Mouse (Mus musculus): ENCODE measurements around the gene Plk3. TPM values are rescaled to one million over a fixed set of nuclear protein-coding genes. Genes with fewer than 3 reads are reported as not detected.

The Plk3 gene
- total RNA-seq, 2 experiments from 2014 or later = 1.2 to 2.4 TPM

GRCm38 (mm10) chr4:117140613-117141012, 6.8 kb upstream of the Plk3 start:
- intact Hi-C loops (cut with DNase I) = loop anchor here (2.0 kb wide), 1 partner anchor 138 kb away; no protein-coding TSS in a partner anchor
- no peak for DNase-seq

GRCm38 (mm10) chr4:117139217-117139612, 5.5 kb upstream of the Plk3 start:
- intact Hi-C loops (cut with DNase I) = loop anchor here (2.0 to 5.0 kb wide), 3 partner anchors 18 to 312 kb away; no protein-coding TSS in a partner anchor
- DNase-seq = peak in 1 of 2 experiments; percentile 34

GRCm38 (mm10) chr4:117138295-117139216, 4.8 kb upstream of the Plk3 start:
- DNase-seq = no peak
- intact Hi-C loops (cut with DNase I) = loop anchor here (2.0 to 5.0 kb wide), 3 partner anchors 18 to 311 kb away; no protein-coding TSS in a partner anchor

- no peak for DNase-seq
- intact Hi-C loops (cut with DNase I) = loop anchor here (5.0 kb wide), 1 partner anchor 309 kb away; no protein-coding TSS in a partner anchor
These were observed 2.3 kb upstream of the Plk3 start for GRCm38 (mm10) chr4:117136034-117136433.

- no peak for DNase-seq
- intact Hi-C loops (cut with DNase I) = loop anchor here (2.0 kb wide), 1 partner anchor 140 kb away; the partner anchor contains the start of genes Hectd3 and Urod
These were observed 835 bp upstream of the Plk3 start for GRCm38 (mm10) chr4:117134601-117134995.

- intact Hi-C loops (cut with DNase I) = no loop called here
- peak; percentile 21 to 24 for DNase-seq
These were observed 382 bp downstream of the Plk3 start for GRCm38 (mm10) chr4:117133366-117133796.

- intact Hi-C loops (cut with DNase I) = no loop called here
- DNase-seq = no peak
These were observed 994 bp downstream of the Plk3 start for GRCm38 (mm10) chr4:117132794-117133143.

GRCm38 (mm10) chr4:117131890-117132793, 1.6 kb downstream of the Plk3 start:
- DNase-seq = no peak
- intact Hi-C loops (cut with DNase I) = no loop called here

GRCm38 (mm10) chr4:117131198-117131597, 2.6 kb downstream of the Plk3 start:
- intact Hi-C loops (cut with DNase I) = no loop called here
- no peak for DNase-seq

GRCm38 (mm10) chr4:117130790-117131189, 3.0 kb downstream of the Plk3 start:
- intact Hi-C loops (cut with DNase I) = no loop called here

GRCm38 (mm10) chr4:117127991-117128686, 5.6 kb downstream of the Plk3 start:
- intact Hi-C loops (cut with DNase I) = no loop called here
- no peak for DNase-seq

More at GRCm38 (mm10) chr4:117130790-117131189, 3.0 kb downstream of the Plk3 start:
- DNase-seq = no peak

- DNase-seq = peak; percentile 28 to 30
- intact Hi-C loops (cut with DNase I) = no loop called here
These were observed 7.0 kb downstream of the Plk3 start, which contains the start of gene Tctex1d4 for GRCm38 (mm10) chr4:117126675-117127290. Tctex1d4 (plus strand) TSS chr4:117126794.

- intact Hi-C loops (cut with DNase I) = no loop called here
- peak; percentile 80 to 82 for DNase-seq
These were observed 7.7 kb downstream of the Plk3 start for GRCm38 (mm10) chr4:117125910-117126674.

GRCm38 (mm10) chr4:117125348-117125909, 8.3 kb downstream of the Plk3 start, which contains the start of gene Btbd19:
Btbd19 (minus strand) TSS chr4:117125725.
- peak; percentile 79 to 81 for DNase-seq
- intact Hi-C loops (cut with DNase I) = no loop called here

- peak; percentile 40 to 66 for DNase-seq
- intact Hi-C loops (cut with DNase I) = no loop called here
These were observed 9.0 kb downstream of the Plk3 start for GRCm38 (mm10) chr4:117124518-117125347.

- intact Hi-C loops (cut with DNase I) = no loop called here
These were observed 9.6 kb downstream of the Plk3 start for GRCm38 (mm10) chr4:117124218-117124517.

GRCm38 (mm10) chr4:117123546-117124217, 10.1 kb downstream of the Plk3 start:
- DNase-seq = no peak
- intact Hi-C loops (cut with DNase I) = no loop called here

More at GRCm38 (mm10) chr4:117124218-117124517, 9.6 kb downstream of the Plk3 start:
- DNase-seq = no peak

Measured in heart, postnatal 36 days (tissue).